10 mouse cellular contexts compared by ENCODE assay signal in the genomic region with DNA sequence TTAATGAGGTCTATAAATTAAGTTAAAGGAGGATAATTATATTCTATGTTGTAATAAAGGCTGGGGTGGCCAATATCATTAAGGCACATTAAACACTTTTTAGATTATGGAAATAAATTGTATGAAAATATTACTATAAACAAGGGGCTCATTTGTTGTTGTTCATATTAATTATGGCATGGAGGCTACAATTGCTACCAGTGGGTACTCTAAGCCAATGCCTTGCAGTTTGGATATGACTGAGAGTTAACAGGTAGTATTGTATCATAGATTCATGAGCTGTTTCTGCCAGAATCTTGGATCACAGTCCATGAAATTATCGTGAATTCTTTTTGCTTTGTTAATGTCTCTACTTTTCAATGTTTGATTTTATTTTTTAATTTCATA.
"Had no signal": no experiment of that assay in that cellular context is flagged by ENCODE, and none has a peak within 500 bp of the region (broad histone marks: within the 10 kb centered on the region; RNA-seq: fewer than 3 reads in every experiment).

No protein-coding gene starts in this region.

- H3K27ac ChIP-seq: limb, embryonic 13.5 days; liver, embryonic 14.5 days; stomach, embryonic 15.5 days had no signal

- H3K4me3 ChIP-seq: limb, embryonic 13.5 days; stomach, embryonic 15.5 days had no signal

- H3K9me3 ChIP-seq: limb, embryonic 13.5 days; stomach, embryonic 15.5 days had no signal

- H3K4me2 ChIP-seq: limb, embryonic 13.5 days; stomach, embryonic 15.5 days had no signal

- ATAC-seq: lung, postnatal 0 days had no signal

- DNase-seq: kidney, postnatal 14 days; left cerebral cortex, postnatal 4 days; lung, adult 18-20 months; lung, postnatal 36 days; thymus, adult 2 months; thymus, postnatal 25 days had no signal

- H3K9ac ChIP-seq: limb, embryonic 13.5 days; liver, embryonic 14.5 days; stomach, embryonic 15.5 days had no signal

- H3K4me1 ChIP-seq: stomach, embryonic 15.5 days had no signal

- H3K27me3 ChIP-seq: limb, embryonic 13.5 days; stomach, embryonic 15.5 days had no signal

- H3K36me3 ChIP-seq: limb, embryonic 13.5 days; stomach, embryonic 15.5 days had no signal
